ENCODE assay signal across 13 mouse cellular contexts in the genomic region with DNA sequence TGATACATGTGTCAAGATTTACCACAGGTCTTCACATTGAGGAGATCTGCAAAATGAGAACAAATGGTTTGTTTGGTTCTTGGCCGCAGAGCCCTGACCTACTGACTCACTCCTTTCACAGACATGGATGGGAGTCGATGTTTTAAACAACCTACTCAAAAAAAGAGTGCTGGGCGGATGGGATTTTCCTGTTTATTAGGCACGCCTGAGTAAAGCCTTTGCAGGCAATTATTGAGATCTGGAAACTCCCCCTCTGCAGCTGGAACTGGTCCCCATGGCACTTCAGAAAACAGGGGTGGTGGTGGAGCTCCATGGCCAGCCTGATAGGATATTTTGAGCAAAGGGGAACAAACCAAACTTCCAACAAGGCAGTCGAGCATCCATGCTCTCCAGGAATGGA.
DNase-seq lines count a peak whose midpoint lies in the region; ATAC-seq and TF ChIP-seq lines count a peak whose summit lies in the region.
"Had no signal": no experiment of that assay in that cellular context is flagged by ENCODE, and none has a peak within 500 bp of the region (broad histone marks: within the 10 kb centered on the region; RNA-seq: fewer than 3 reads in every experiment).

No protein-coding gene starts in this region.

- no peaks in the 10 kb centered on the region for H3K27me3 ChIP-seq in forebrain, embryonic 15.5 days
- H3K27me3 ChIP-seq in myocyte (ENCODE audit: control insufficient read depth, insufficient read depth, insufficient read length) = no peaks in the 10 kb centered on the region

- H3ac ChIP-seq in myocyte (ENCODE audit: control insufficient read depth, insufficient read length) = no peak overlapping the region

- H3K79me2 ChIP-seq in myocyte (ENCODE audit: control insufficient read depth, insufficient read depth) = no peaks in the 10 kb centered on the region

- 40% methylated on average over 5 of the region's 5 CpGs for WGBS in lung, adult 2 months
- 5% methylated on average over 5 of the region's 5 CpGs for WGBS in forebrain, embryonic 15.5 days

- no peak for TF ChIP-seq CTCF in lung, adult 2 months (IDR thresholded peaks at IDR 0.05; ENCODE audit: insufficient read depth, low read length)

- H3K4me2 ChIP-seq in forebrain, embryonic 15.5 days (replicated peaks) = no peak overlapping the region
- H3K4me2 ChIP-seq in myocyte (ENCODE audit: low read depth) = peak overlapping the region; percentile 62

- H3K27ac ChIP-seq in forebrain, embryonic 15.5 days (replicated peaks) = peak overlapping the region; percentile 62; the same call in 1 of the 2 replicates
- H3K27ac ChIP-seq: left cerebral cortex, adult 2 months had no signal

- H3K36me3 ChIP-seq in forebrain, embryonic 15.5 days = no peaks in the 10 kb centered on the region
- no peaks in the 10 kb centered on the region for H3K36me3 ChIP-seq in myocyte (ENCODE audit: control insufficient read depth, insufficient read depth)

- no peak overlapping the region for H3K4me3 ChIP-seq in lung, adult 2 months (replicated peaks; ENCODE audit: extremely low read depth, low read depth, low read length)
- H3K4me3 ChIP-seq in forebrain, embryonic 15.5 days = no peak overlapping the region
- no peak overlapping the region for H3K4me3 ChIP-seq in myocyte
- H3K4me3 ChIP-seq: left cerebral cortex, adult 2 months had no signal

- DNase-seq in embryo, embryonic 11 days = peak; percentile 26
- DNase-seq in embryo, embryonic 10.5 days (ENCODE audit: low spot score) = no peak
- DNase-seq in lung, postnatal 36 days = peak; percentile 12
- no peak for DNase-seq in lung, adult 2 months
- DNase-seq in layer of hippocampus, adult 9-10 months (ENCODE audit: low spot score) = no peak
- no peak for DNase-seq in left cerebral cortex, adult 9 months (ENCODE audit: low spot score in 2 of 2)
- DNase-seq: adrenal gland, postnatal 14 days; cerebellum, adult 11-12 months; gastrocnemius, postnatal 36 days had no signal

- peak; percentile 55 for ATAC-seq in forebrain, embryonic 15.5 days (replicated peaks)
- ATAC-seq: lung, postnatal 0 days had no signal

- no peak for TF ChIP-seq POLR2A in lung, adult 2 months (IDR thresholded peaks at IDR 0.05; ENCODE audit: borderline replicate concordance, extremely low read depth, low read depth, low read length)
- no peak for TF ChIP-seq POLR2A in myocyte (IDR thresholded peaks at IDR 0.05; ENCODE audit: insufficient read length, low read depth)

- H3K9me3 ChIP-seq in forebrain, embryonic 15.5 days = no peaks in the 10 kb centered on the region

- H3K4me1 ChIP-seq in lung, adult 2 months (ENCODE audit: control insufficient read depth, insufficient read depth, low read length) = peaks cover 2% of the 10 kb centered on the region; the same call in 1 of the 2 replicates
- peaks cover 28% of the 10 kb centered on the region for H3K4me1 ChIP-seq in forebrain, embryonic 15.5 days

- no peak overlapping the region for H3K9ac ChIP-seq in forebrain, embryonic 15.5 days (replicated peaks)

TF ChIP-seq in myocyte, 11 proteins besides CTCF, POLR2A, EP300 and RAD21:
- TF ChIP-seq SRF (IDR thresholded peaks at IDR 0.05; ENCODE audit: control insufficient read depth, insufficient read length, low read depth) = no peak
- no peak for TF ChIP-seq MYOD1 (IDR thresholded peaks at IDR 0.05; ENCODE audit: control insufficient read depth in 1 of 3, insufficient read length in 2 of 3, low read depth in 2 of 3)
- no peak for TF ChIP-seq TCF12 (IDR thresholded peaks at IDR 0.05; ENCODE audit: insufficient read depth, poor library complexity, severe bottlenecking)
- no peak for TF ChIP-seq POLR2AphosphoS2 (IDR thresholded peaks at IDR 0.05; ENCODE audit: insufficient read length, low read depth)
- no peak for TF ChIP-seq MAX (IDR thresholded peaks at IDR 0.05; ENCODE audit: low read depth)
- no peak for TF ChIP-seq MYOG (IDR thresholded peaks at IDR 0.05; ENCODE audit: control insufficient read depth in 1 of 3, insufficient read depth in 1 of 3, insufficient read length in 2 of 3, low read depth in 2 of 3)
- no peak for TF ChIP-seq REST (IDR thresholded peaks at IDR 0.05; ENCODE audit: insufficient read depth, insufficient read length)
- no peak for TF ChIP-seq USF1 (IDR thresholded peaks at IDR 0.05; ENCODE audit: low read depth)
- no peak for TF ChIP-seq CEBPB (IDR thresholded peaks at IDR 0.05; ENCODE audit: insufficient read depth, poor library complexity, severe bottlenecking)
- TF ChIP-seq E2F4 (IDR thresholded peaks at IDR 0.05; ENCODE audit: insufficient read depth) = no peak
- TF ChIP-seq TCF3 (IDR thresholded peaks at IDR 0.05; ENCODE audit: insufficient read length, low read depth) = no peak

Comparison
In these comparisons a context has a peak if more than half of its experiments do, and no peak if none do; other contexts are left out.
1. DNase-seq: peak in embryo, embryonic 11 days (single experiment) and lung, postnatal 36 days (single experiment); none in embryo, embryonic 10.5 days (single experiment), lung, adult 2 months (single experiment), layer of hippocampus, adult 9-10 months (single experiment) and left cerebral cortex, adult 9 months (0 of 2).